Mouse (Mus musculus) intestine, embryonic 14.5 days (tissue): ENCODE measurements around the gene Ntrk3. TPM values are rescaled to one million over a fixed set of nuclear protein-coding genes. Genes with fewer than 3 reads are reported as not detected.

ENCODE experiments used
- ATAC-seq: fragments of 200-750 bp; cut with Nextera tagmentation; replicated peaks from 2 replicates; pipeline ENCODE4 v1.8.0; 2017; ENCODE audit warnings: low read depth, moderate number of reproducible peaks, moderate TSS enrichment, moderate library complexity; ENCODE audit not compliant: low FRiP score, low TSS enrichment
- DNase-seq: peaks from one replicate; pipeline ENCODE4 v3.0.0-alpha.2; 2018; ENCODE audit warnings: low spot score
- H3K27ac ChIP-seq: fragments of 300-500 bp; sonication (generic); 2 replicates; pipeline ENCODE4 v1.5.1; 2014; ENCODE audit warnings: low read depth, mild to moderate bottlenecking, control low read depth
- H3K27me3 ChIP-seq: fragments of 300-500 bp; sonication (generic); replicated peaks from 2 replicates; pipeline ENCODE4 v1.6.1; 2014; ENCODE audit warnings: low read length, control low read depth; ENCODE audit not compliant: control insufficient read depth, insufficient read depth
- H3K36me3 ChIP-seq: fragments of 300-500 bp; sonication (generic); 2 replicates; pipeline ENCODE4 v1.6.1; 2014; ENCODE audit warnings: low read length, control low read depth; ENCODE audit not compliant: control insufficient read depth, insufficient read depth
- H3K4me1 ChIP-seq: fragments of 300-500 bp; sonication (generic); replicated peaks from 2 replicates; pipeline ENCODE4 v1.6.1; 2014; ENCODE audit warnings: low read length, control low read depth, mixed read lengths; ENCODE audit not compliant: control insufficient read depth, insufficient read depth
- H3K4me2 ChIP-seq: fragments of 300-500 bp; sonication (generic); 2 replicates; pipeline ENCODE4 v1.6.1; 2014; ENCODE audit warnings: low read length
- H3K4me3 ChIP-seq: fragments of 300-500 bp; sonication (generic); 2 replicates; pipeline ENCODE4 v1.5.1; 2014; ENCODE audit warnings: low read depth, low read length, control low read depth, mixed read lengths
- H3K9ac ChIP-seq: fragments of 300-500 bp; sonication (generic); 2 replicates; pipeline ENCODE4 v1.6.1; 2014; ENCODE audit warnings: mild to moderate bottlenecking, low read length
- H3K9me3 ChIP-seq: fragments of 300-500 bp; sonication (generic); 2 replicates; pipeline ENCODE4 v1.6.1; 2016; ENCODE audit warnings: low read length, control low read depth; ENCODE audit not compliant: control insufficient read depth
- WGBS: fragments of 180-500 bp; shearing (Covaris S2); extraction: QIAGEN DNeasy Blood & Tissue Kit; methylation state at CpG from one replicate; pipeline ENCODE4 v1.1.7; 2014; 5-methylcytosine and 5-hydroxymethylcytosine counted together
- polyA plus RNA-seq: library from polyadenylated mRNA; unstranded; fragments of >200 nt; fragmentation: Nextera tagmentation; extraction: Ambion mirVana; gene quantifications from 2 replicates; pipeline ENCODE4 v1.2.1, GENCODE M21; 2014

The Ntrk3 gene
- polyA plus RNA-seq, 1 experiment from 2014 or later = 4.5 TPM

DNA sequence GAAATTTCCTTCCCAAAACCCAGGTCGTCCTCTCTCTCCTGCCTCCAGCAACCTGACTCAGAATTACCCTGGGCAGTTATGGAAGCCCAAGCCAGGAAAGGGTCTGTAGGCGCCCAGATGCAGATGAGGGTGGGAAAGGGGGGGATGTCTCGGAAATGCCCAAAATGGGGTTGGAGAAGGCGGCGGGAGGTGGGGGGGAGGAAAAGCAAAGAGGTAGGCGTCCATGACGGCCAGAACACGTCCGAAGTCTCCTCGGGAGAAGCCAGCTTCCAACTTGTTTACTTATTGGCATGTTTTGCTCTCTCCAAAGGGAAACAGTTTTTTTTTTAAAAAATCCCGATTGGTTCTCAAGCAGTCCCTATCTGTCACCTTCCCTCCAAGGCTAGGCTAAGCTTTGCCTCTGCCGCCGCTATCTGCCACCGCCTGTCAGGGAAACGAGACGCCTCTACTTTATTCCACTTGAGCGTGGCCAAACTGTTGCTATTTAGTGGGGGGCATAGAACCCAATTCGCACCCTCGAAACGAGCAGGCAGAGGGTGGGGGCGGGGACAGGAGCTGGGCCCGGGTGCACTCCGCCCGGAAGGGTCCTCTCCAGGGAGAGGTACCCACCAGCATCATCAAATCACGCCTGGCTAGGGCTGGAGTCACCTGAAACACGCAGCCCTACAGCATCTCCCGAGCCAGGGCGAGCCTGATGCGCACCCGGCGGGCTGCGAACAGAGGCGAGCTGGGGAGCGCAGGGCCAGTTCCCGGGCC, 160.9 kb downstream of the Ntrk3 start:
- Histone ChIP-seq H3K9ac (peak overlapping the region; percentile 20; the same call in 1 of the 2 replicates), H3K36me3 (no peaks in the 10 kb centered on the region), H3K4me1 (no peaks in the 10 kb centered on the region), H3K4me3 (peak overlapping the region; percentile 47), H3K27ac (no peak overlapping the region), H3K9me3 (no peaks in the 10 kb centered on the region), H3K27me3 (peaks cover 66% of the 10 kb centered on the region), H3K4me2 (peak overlapping the region; percentile 90)
- WGBS = 2% methylated on average over 35 of the region's 35 CpGs
- ATAC-seq (peak; percentile 77), DNase-seq (no peak)

DNA sequence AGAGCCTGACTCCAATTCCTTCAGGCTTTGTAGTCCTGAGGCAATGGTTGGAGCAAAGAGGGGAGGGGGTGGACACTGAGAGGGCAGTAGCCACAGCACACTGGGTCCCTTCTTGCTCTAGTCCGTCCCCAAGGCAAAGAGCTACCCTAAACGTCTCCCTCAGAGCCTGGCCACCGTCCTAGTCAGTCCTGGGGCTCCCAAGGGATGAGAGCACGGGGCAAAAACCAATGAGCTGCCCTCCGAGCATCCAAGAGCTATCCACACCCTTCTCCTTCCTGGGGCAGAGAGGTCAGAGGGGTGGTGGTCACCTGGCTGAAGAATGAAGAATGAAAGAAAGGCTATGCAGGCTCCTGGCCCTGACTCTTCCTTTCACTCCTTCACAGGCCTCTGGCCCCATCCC, 161.6 kb downstream of the Ntrk3 start:
- Histone ChIP-seq H3K27me3 (peaks cover 60% of the 10 kb centered on the region), H3K4me3 (peak overlapping the region; percentile 47), H3K9me3 (no peaks in the 10 kb centered on the region), H3K4me1 (no peaks in the 10 kb centered on the region), H3K4me2 (peak overlapping the region; percentile 90), H3K36me3 (no peaks in the 10 kb centered on the region), H3K27ac (no peak overlapping the region), H3K9ac (no peak overlapping the region)
- ATAC-seq = no peak
- no peak for DNase-seq
- WGBS = 24% methylated on average over 5 of the region's 5 CpGs

DNA sequence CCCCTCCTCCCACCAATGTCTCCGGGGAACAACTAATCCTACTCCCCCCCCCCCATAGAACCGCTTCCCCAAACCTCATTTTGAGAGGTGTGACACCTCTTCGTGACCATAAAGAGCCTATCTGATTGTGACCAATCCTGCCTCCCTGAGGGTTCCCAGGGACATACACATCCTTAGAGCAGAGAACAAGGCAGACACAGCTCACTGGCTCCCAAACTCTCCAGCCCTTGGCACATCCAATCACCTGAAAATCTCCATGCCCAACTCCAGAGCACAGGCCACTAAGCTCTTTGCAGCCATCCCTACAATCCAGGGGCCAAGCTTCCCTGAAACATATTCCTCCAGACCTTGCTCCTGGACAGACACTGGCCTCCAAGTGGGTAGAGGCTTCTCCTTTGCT, 162.3 kb downstream of the Ntrk3 start:
- Histone ChIP-seq H3K4me2 (peak overlapping the region; percentile 90; the same call in 1 of the 2 replicates), H3K27me3 (peaks cover 54% of the 10 kb centered on the region), H3K36me3 (no peaks in the 10 kb centered on the region), H3K9ac (no peak overlapping the region), H3K4me3 (no peak overlapping the region), H3K9me3 (no peaks in the 10 kb centered on the region), H3K27ac (no peak overlapping the region), H3K4me1 (no peaks in the 10 kb centered on the region)
- 22% methylated on average over 3 of the region's 3 CpGs for WGBS
- ATAC-seq = no peak
- no peak for DNase-seq

DNA sequence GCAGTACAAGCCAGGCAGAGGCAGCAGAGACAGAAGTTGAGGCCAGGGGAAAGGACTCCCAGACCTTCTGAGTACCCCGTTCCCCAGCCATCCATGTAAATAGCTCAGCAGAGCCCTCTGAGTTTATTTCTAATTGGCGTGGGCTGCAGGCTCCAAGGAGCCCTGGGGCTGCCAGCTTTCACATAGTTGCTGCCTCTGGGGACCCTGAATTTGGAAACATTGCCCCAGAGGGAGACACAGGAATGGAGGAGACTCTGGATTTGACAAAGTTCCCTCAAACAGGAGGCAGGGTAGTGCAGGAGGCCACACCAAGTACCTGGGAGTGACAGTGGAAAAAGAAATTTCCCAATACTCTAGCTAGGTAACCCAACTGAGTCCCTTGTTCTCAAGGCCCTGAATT, 166.6 kb downstream of the Ntrk3 start:
- DNase-seq = no peak
- ATAC-seq = no peak
- WGBS = 71% methylated on average over 2 of the region's 2 CpGs

DNA sequence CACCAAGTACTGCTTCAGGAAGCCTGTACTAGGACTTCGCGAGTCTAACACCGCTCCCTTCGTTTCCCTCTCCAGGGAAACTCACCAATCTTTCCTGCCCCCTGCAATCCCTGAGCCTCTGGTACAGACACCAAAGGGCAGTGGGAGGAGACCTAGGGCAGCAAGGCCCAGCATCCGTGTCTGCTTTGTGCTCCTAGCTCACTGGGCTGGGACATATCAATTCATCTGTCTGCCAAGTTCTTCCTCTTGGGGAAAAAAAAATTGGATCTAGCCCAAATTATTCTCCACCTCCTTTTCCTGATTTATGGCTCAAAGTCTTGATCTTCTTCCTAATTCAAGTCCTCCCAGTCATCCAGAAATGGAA, 168.6 kb downstream of the Ntrk3 start:
- H3K36me3 ChIP-seq = no peaks in the 10 kb centered on the region
- peak overlapping the region; percentile 39 for H3K4me2 ChIP-seq
- no peak overlapping the region for H3K27ac ChIP-seq
- H3K4me3 ChIP-seq = no peak overlapping the region
- DNase-seq = no peak
- 8% methylated on average over 5 of the region's 5 CpGs for WGBS
- 0 out of 2 replicates have a peak, but pooled peaks cover 3% of the 10 kb centered on the region for H3K4me1 ChIP-seq
- no peaks in the 10 kb centered on the region for H3K27me3 ChIP-seq
- no peaks in the 10 kb centered on the region for H3K9me3 ChIP-seq
- H3K9ac ChIP-seq = no peak overlapping the region
- ATAC-seq = no peak

More for the DNA sequence above, 166.6 kb downstream of the Ntrk3 start:
- Histone ChIP-seq H3K9ac (no peak overlapping the region), H3K36me3 (no peaks in the 10 kb centered on the region), H3K4me2 (no peak overlapping the region), H3K4me3 (no peak overlapping the region), H3K27ac (no peak overlapping the region), H3K9me3 (no peaks in the 10 kb centered on the region), H3K4me1 (0 out of 2 replicates have a peak, but pooled peaks cover 3% of the 10 kb centered on the region), H3K27me3 (peaks cover 19% of the 10 kb centered on the region)

DNA sequence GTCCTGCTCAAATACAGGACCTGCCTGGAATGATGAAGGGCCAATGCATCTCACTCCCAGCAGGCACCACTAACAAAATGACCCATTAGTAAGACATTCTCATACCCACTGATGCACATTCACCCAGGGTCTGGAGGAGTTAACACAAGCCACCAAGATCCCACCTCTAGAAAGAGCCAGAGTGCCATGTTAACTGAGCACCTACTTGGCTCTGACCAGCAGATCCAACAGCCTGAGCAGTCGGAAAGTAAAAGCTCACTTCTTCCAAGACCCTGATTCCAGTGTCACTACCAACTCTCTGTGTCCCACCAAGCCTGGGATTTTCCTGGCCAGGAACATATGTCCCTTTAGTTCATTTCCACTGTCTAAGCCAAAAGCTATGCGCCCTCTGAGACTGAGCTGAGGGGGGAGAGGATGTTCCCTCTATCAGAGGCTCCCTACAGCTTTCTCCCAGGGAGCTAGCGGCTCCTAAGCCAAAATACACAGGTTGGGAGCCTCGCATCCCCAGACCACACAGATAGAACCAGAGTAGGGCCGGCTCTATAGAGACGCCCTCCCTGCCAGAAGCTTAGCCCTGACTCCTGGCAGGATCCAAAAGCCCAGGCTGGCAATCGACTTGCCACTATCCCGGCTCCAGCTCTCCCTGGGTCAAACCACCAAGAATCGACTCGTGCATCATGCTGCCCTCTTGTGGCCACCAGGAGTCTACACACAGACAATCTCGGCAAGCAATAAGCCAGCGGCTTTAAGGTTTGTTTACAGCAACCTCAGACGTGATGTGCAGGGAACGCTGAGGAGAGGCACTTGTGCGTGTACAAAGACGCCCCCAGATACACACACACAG, 169.2 kb downstream of the Ntrk3 start:
- no peak overlapping the region for H3K4me3 ChIP-seq
- ATAC-seq (peak; percentile 58; the same call in 1 of the 2 replicates), DNase-seq (peak; percentile 78)
- WGBS = 16% methylated on average over 16 of the region's 16 CpGs
- H3K27ac ChIP-seq = no peak overlapping the region
- no peaks in the 10 kb centered on the region for H3K27me3 ChIP-seq
- no peaks in the 10 kb centered on the region for H3K36me3 ChIP-seq
- H3K4me1 ChIP-seq = 0 out of 2 replicates have a peak, but pooled peaks cover 3% of the 10 kb centered on the region
- H3K9ac ChIP-seq = no peak overlapping the region
- peak overlapping the region; percentile 39 for H3K4me2 ChIP-seq
- H3K9me3 ChIP-seq = no peaks in the 10 kb centered on the region

DNA sequence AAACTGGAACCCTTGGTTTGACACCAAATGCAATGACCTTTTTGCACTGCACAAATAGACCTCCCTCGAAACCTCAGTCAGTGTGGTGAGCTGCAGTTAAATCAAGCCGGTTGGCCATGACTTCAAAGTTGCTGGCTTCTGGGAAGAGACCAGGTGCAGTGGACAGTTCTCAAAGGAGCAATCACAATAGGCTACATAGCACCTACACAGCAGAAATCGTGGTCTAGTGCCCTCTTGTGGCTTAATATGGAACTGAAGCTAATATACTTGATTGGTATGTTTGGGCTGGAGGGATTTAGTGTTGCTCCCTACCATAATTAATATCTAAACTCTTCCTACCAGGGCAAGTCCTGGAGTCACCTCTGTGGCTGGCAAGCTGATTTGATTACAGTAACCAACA, 171.2 kb downstream of the Ntrk3 start:
- no peak overlapping the region for H3K27ac ChIP-seq
- WGBS = 56% methylated on average over 3 of the region's 3 CpGs
- H3K4me2 ChIP-seq = no peak overlapping the region
- DNase-seq = no peak
- H3K36me3 ChIP-seq = no peaks in the 10 kb centered on the region
- no peaks in the 10 kb centered on the region for H3K27me3 ChIP-seq
- H3K4me1 ChIP-seq = 0 out of 2 replicates have a peak, but pooled peaks cover 3% of the 10 kb centered on the region
- no peak for ATAC-seq
- H3K4me3 ChIP-seq = no peak overlapping the region
- no peak overlapping the region for H3K9ac ChIP-seq
- no peaks in the 10 kb centered on the region for H3K9me3 ChIP-seq

DNA sequence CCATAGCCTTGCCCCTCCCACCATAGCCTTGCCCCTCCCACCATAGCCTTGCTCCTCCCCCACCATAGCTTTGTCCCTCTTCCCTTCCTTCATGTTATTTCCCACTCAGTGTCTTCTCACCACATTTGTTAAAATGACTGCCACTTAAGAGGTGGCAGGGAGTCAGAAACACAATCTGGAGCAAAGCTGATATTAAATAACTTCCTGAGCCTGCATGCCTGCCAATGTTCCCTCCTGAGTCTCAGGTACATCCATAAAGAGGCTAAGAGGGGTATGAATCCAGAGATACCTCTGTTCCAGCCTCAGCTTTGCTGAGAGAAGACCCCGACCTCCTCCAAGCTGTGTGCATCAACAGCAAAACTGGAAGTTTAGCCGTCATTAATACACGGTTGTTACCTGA, 172.4 kb downstream of the Ntrk3 start:
- 0 out of 2 replicates have a peak, but pooled peaks cover 3% of the 10 kb centered on the region for H3K4me1 ChIP-seq
- H3K36me3 ChIP-seq = no peaks in the 10 kb centered on the region
- 90% methylated on average over 3 of the region's 3 CpGs for WGBS
- no peaks in the 10 kb centered on the region for H3K9me3 ChIP-seq
- no peak overlapping the region for H3K27ac ChIP-seq
- no peak overlapping the region for H3K4me2 ChIP-seq
- H3K4me3 ChIP-seq = no peak overlapping the region
- H3K27me3 ChIP-seq = no peaks in the 10 kb centered on the region
- no peak for DNase-seq
- no peak for ATAC-seq
- no peak overlapping the region for H3K9ac ChIP-seq
